Mouse (Mus musculus) kidney, adult 2 months (tissue): ENCODE data around the gene Card10. TPM values are rescaled to one million over a fixed set of nuclear protein-coding genes. Genes with fewer than 3 reads are reported as not detected.

Source experiments
- DNase-seq: peaks from one replicate; pipeline ENCODE4 v3.0.0; 2021
- H3K27ac ChIP-seq: fragments of 200-500 bp; 2 replicates; pipeline ENCODE4 v1.5.1; 2012; ENCODE audit warnings: low read depth, low read length, control low read depth, inconsistent platforms; ENCODE audit not compliant: insufficient read depth
- H3K27me3 ChIP-seq: fragments of 200-500 bp; replicated peaks from 2 replicates; pipeline ENCODE4 v1.6.1; 2012; ENCODE audit warnings: mild to moderate bottlenecking, moderate library complexity, low read length, inconsistent platforms; ENCODE audit not compliant: control insufficient read depth, insufficient read depth
- H3K36me3 ChIP-seq: fragments of 200-500 bp; 2 replicates; pipeline ENCODE4 v1.6.1; 2012; ENCODE audit warnings: mild to moderate bottlenecking, moderate library complexity, low read length, inconsistent platforms; ENCODE audit not compliant: control insufficient read depth, insufficient read depth
- H3K4me1 ChIP-seq: fragments of 200-500 bp; 2 replicates; pipeline ENCODE4 v1.6.1; 2011; ENCODE audit warnings: low read length; ENCODE audit not compliant: control insufficient read depth, insufficient read depth
- H3K4me3 ChIP-seq: fragments of 200-500 bp; 2 replicates; pipeline ENCODE4 v1.5.1; 2011; ENCODE audit warnings: mild to moderate bottlenecking, low read depth, low read length, control low read depth; ENCODE audit not compliant: insufficient read depth
- CTCF ChIP-seq: fragments of 200-500 bp; conservative IDR thresholded peaks from 2 replicates; pipeline ENCODE4 v1.5.1; 2011; ENCODE audit warnings: low read depth, mild to moderate bottlenecking, control low read depth, low read length, moderate library complexity, mixed read lengths; ENCODE audit not compliant: insufficient read depth, insufficient read length
- POLR2A ChIP-seq: fragments of 200-500 bp; IDR thresholded peaks from one replicate; pipeline ENCODE4 v1.6.1; 2011; ENCODE audit warnings: low read depth, low read length, control low read depth
- WGBS: fragments of 180-500 bp; shearing (Covaris S2); methylation state at CpG from one replicate; pipeline ENCODE4 v1.1.7; 2018; 5-methylcytosine and 5-hydroxymethylcytosine counted together
- polyA plus RNA-seq: library from polyadenylated mRNA; depleted of rRNA; stranded (reverse); fragments of >200 nt; gene quantifications from 2 replicates; pipeline ENCODE4 v1.2.3, GENCODE M21; 2012

The Card10 gene
- polyA plus RNA-seq, 1 experiment, result 80.4 TPM

- DNase-seq, result no peak
- Histone ChIP-seq H3K27me3 (no peaks in the 10 kb centered on the region), H3K27ac (no peak overlapping the region), H3K4me1 (peaks cover 29% of the 10 kb centered on the region), H3K4me3 (no peak overlapping the region), H3K36me3 (no peaks in the 10 kb centered on the region)
- TF ChIP-seq CTCF (no peak), POLR2A (no peak)
- WGBS, result 100% methylated on average over 2 of the region's 2 CpGs
These were observed 6.1 kb upstream of the Card10 start for GRCm38 (mm10) chr15:78808980-78809379.

- 48% methylated on average over 3 of the region's 3 CpGs for WGBS
These were observed 4.3 kb upstream of the Card10 start for GRCm38 (mm10) chr15:78807141-78807540.

GRCm38 (mm10) chr15:78806614-78807013 is 3.8 kb upstream of the Card10 start:
- no peak for TF ChIP-seq POLR2A
- TF ChIP-seq CTCF, result no peak
- 30% methylated on average over 2 of the region's 2 CpGs for WGBS
- Histone ChIP-seq H3K4me1 (peaks cover 31% of the 10 kb centered on the region), H3K36me3 (no peaks in the 10 kb centered on the region), H3K27me3 (no peaks in the 10 kb centered on the region), H3K27ac (no peak overlapping the region), H3K4me3 (no peak overlapping the region)
- no peak for DNase-seq

More at GRCm38 (mm10) chr15:78807141-78807540, 4.3 kb upstream of the Card10 start:
- H3K4me3 ChIP-seq, result no peak overlapping the region
- peaks cover 31% of the 10 kb centered on the region for H3K4me1 ChIP-seq
- TF ChIP-seq POLR2A, result no peak
- TF ChIP-seq CTCF, result no peak
- DNase-seq, result no peak
- no peaks in the 10 kb centered on the region for H3K27me3 ChIP-seq
- no peaks in the 10 kb centered on the region for H3K36me3 ChIP-seq
- H3K27ac ChIP-seq, result no peak overlapping the region

DNA sequence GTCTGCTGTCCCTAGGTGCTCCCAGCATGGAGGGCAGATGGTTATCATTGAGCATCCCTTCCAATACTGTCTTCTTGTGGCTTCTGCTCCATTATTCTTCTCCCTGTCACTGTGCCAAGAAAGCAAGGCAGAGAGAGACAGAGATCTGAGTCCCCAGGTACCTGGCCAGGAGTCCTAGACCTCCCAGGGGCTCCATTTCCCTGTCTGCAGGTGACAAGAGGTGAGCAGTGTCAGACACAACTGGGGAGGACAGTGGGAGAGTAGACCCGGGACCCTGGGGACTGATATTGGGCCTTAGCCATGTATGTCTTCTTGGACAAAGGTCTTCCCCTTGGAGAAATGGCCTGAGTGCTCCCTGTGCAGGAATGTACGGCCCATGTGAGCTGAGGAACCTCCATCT is 2.5 kb upstream of the Card10 start:
- Histone ChIP-seq H3K4me3 (no peak overlapping the region), H3K27ac (no peak overlapping the region), H3K27me3 (no peaks in the 10 kb centered on the region), H3K36me3 (no peaks in the 10 kb centered on the region), H3K4me1 (peaks cover 39% of the 10 kb centered on the region)
- 56% methylated on average over 2 of the region's 2 CpGs for WGBS
- TF ChIP-seq CTCF (no peak), POLR2A (no peak)
- DNase-seq, result no peak

- Histone ChIP-seq H3K4me1 (peaks cover 39% of the 10 kb centered on the region), H3K27me3 (no peaks in the 10 kb centered on the region), H3K27ac (peak overlapping the region; percentile 86), H3K4me3 (no peak overlapping the region), H3K36me3 (no peaks in the 10 kb centered on the region)
- TF ChIP-seq CTCF, result no peak
- TF ChIP-seq POLR2A, result no peak
- WGBS, result 8% methylated on average over 6 of the region's 6 CpGs
- DNase-seq, result peak; percentile 92
These were observed 1.5 kb upstream of the Card10 start for GRCm38 (mm10) chr15:78804326-78804725.

- Histone ChIP-seq H3K4me1 (peaks cover 39% of the 10 kb centered on the region), H3K4me3 (no peak overlapping the region), H3K27ac (peak overlapping the region; percentile 86), H3K36me3 (no peaks in the 10 kb centered on the region), H3K27me3 (no peaks in the 10 kb centered on the region)
- peak; percentile 89 for DNase-seq
- no peak for TF ChIP-seq POLR2A
- TF ChIP-seq CTCF, result no peak
- 7% methylated on average over 8 of the region's 8 CpGs for WGBS
These were observed 658 bp upstream of the Card10 start for GRCm38 (mm10) chr15:78803499-78803900.

DNA sequence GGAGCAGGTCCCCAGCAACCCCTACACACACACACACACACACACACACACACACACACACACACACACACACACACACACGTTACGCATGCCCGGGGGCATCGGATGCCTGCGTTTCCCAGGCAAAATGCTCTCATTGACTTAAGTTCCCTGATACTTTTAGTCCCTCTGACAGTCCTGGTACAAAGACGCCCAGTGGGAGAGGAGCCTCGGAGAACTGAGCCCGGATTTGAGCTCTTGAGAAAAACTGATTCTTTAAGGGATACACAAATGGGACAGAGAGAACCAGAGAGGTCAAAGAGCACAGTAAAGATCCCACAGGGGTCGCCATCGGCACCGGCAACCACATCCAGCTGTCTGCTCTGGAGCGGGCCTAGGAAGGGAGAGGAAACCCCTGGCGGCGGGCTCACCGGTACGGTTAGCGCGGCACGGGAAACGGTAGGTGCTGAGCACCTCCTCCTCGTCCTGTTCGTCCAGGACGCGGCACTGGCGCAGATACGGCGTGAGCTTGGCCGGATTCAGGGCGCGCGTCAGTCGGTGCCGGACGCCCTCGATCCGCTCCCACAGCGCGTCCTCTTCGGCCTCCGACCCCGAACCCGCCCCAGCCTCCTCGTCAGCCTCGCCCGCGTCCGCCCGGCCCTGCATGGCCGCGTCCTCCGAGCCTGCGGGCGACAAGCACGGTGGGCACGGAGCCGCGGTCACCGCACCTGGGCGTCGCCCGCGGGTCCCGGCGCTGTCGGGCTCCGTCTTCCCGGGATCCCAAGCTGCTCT is 686 bp downstream of the Card10 start:
- DNase-seq, result peak; percentile 56
- peaks cover 46% of the 10 kb centered on the region for H3K4me1 ChIP-seq
- TF ChIP-seq CTCF, result 0 out of 2 replicates have a peak, but pooled peaks have one; percentile 11
- no peak for TF ChIP-seq POLR2A
- no peaks in the 10 kb centered on the region for H3K27me3 ChIP-seq
- H3K27ac ChIP-seq, result peak overlapping the region; percentile 93
- no peaks in the 10 kb centered on the region for H3K36me3 ChIP-seq
- H3K4me3 ChIP-seq, result peak overlapping the region; percentile 80
- 3% methylated on average over 67 of the region's 67 CpGs for WGBS
